Mouse (Mus musculus) liver, embryonic 13.5 days (tissue): ENCODE results near the gene Cdh8. TPM values are rescaled to one million over a fixed set of nuclear protein-coding genes. Genes with fewer than 3 reads are reported as not detected.

ENCODE experiments used
- ATAC-seq: fragments of 200-750 bp; cut with Nextera tagmentation; 2 replicates; pipeline ENCODE4 v1.8.0; 2017; ENCODE audit warnings: low read depth, mild to moderate bottlenecking, moderate number of reproducible peaks, moderate library complexity
- DNase-seq: peaks from one replicate; pipeline ENCODE4 v3.0.0; 2022
- H3K27ac ChIP-seq: fragments of 300-500 bp; sonication (generic); 2 replicates; pipeline ENCODE4 v1.5.1; 2015; ENCODE audit warnings: moderate library complexity, mild to moderate bottlenecking, inconsistent platforms
- H3K27me3 ChIP-seq: fragments of 300-500 bp; sonication (generic); 2 replicates; pipeline ENCODE4 v1.6.1; 2015; ENCODE audit warnings: mild to moderate bottlenecking, inconsistent platforms
- H3K36me3 ChIP-seq: fragments of 300-500 bp; sonication (generic); 2 replicates; pipeline ENCODE4 v1.6.1; 2015; ENCODE audit warnings: mild to moderate bottlenecking, inconsistent platforms
- H3K4me1 ChIP-seq: fragments of 300-500 bp; sonication (generic); replicated peaks from 2 replicates; pipeline ENCODE4 v1.6.1; 2015; ENCODE audit warnings: inconsistent platforms
- H3K4me2 ChIP-seq: fragments of 300-500 bp; sonication (generic); 2 replicates; pipeline ENCODE4 v1.6.1; 2015; ENCODE audit warnings: inconsistent platforms, mild to moderate bottlenecking, moderate library complexity
- H3K4me3 ChIP-seq: fragments of 300-500 bp; sonication (generic); replicated peaks from 2 replicates; pipeline ENCODE4 v1.5.1; 2015; ENCODE audit warnings: mild to moderate bottlenecking, inconsistent platforms
- H3K9ac ChIP-seq: fragments of 300-500 bp; sonication (generic); 2 replicates; pipeline ENCODE4 v1.6.1; 2015; ENCODE audit warnings: mild to moderate bottlenecking, inconsistent platforms
- H3K9me3 ChIP-seq: fragments of 300-500 bp; sonication (generic); replicated peaks from 2 replicates; pipeline ENCODE4 v1.6.1; 2016; ENCODE audit warnings: inconsistent platforms
- WGBS: fragments of 180-500 bp; shearing (Covaris S2); methylation state at CpG from one replicate; pipeline ENCODE4 v1.1.7; 2015; ENCODE audit not compliant: insufficient replicate concordance; 5-methylcytosine and 5-hydroxymethylcytosine counted together
- polyA plus RNA-seq: library from polyadenylated mRNA; unstranded; fragments of >200 nt; fragmentation: Nextera tagmentation; extraction: Ambion mirVana; gene quantifications from 2 replicates; pipeline ENCODE4 v1.2.1, GENCODE M21; 2015

Cdh8 gene
- 0.05 and 0.14 TPM in 2 replicates for polyA plus RNA-seq

- no peak for DNase-seq
- Histone ChIP-seq H3K9me3 (no peaks in the 10 kb centered on the region), H3K4me3 (no peak within 1 kb of the TSS), H3K4me1 (no peaks in the 10 kb centered on the region), H3K27ac (no peak within 1 kb of the TSS), H3K9ac (no peak within 1 kb of the TSS), H3K27me3 (peaks cover 36% of the 10 kb centered on the region), H3K4me2 (peak within 1 kb of the TSS; percentile 19; the same call in 1 of the 2 replicates), H3K36me3 (no peaks in the 10 kb centered on the region)
- ATAC-seq, result no peak
- WGBS, result 2% methylated on average over 58 of the region's 58 CpGs
These were observed at the start of gene Cdh8 for GRCm38 (mm10) chr8:99415966-99416781. Cdh8 (minus strand) TSS chr8:99416471.

GRCm38 (mm10) chr8:99446506-99446905 lies 30.2 kb upstream of the Cdh8 start:
- H3K9me3 ChIP-seq, result no peaks in the 10 kb centered on the region
- WGBS, result 83% methylated on average over 1 of the region's 1 CpGs
- no peak overlapping the region for H3K27ac ChIP-seq
- no peak for DNase-seq
- H3K4me3 ChIP-seq, result no peak overlapping the region
- H3K4me2 ChIP-seq, result no peak overlapping the region
- ATAC-seq, result no peak
- H3K4me1 ChIP-seq, result no peaks in the 10 kb centered on the region
- no peak overlapping the region for H3K9ac ChIP-seq
- H3K36me3 ChIP-seq, result no peaks in the 10 kb centered on the region
- no peaks in the 10 kb centered on the region for H3K27me3 ChIP-seq

GRCm38 (mm10) chr8:99425901-99426300 lies 9.6 kb upstream of the Cdh8 start:
- DNase-seq, result no peak
- Histone ChIP-seq H3K27me3 (no peaks in the 10 kb centered on the region), H3K4me3 (no peak overlapping the region), H3K4me1 (no peaks in the 10 kb centered on the region), H3K9ac (no peak overlapping the region), H3K36me3 (no peaks in the 10 kb centered on the region), H3K9me3 (no peaks in the 10 kb centered on the region), H3K27ac (no peak overlapping the region), H3K4me2 (no peak overlapping the region)
- 45% methylated on average over 4 of the region's 4 CpGs for WGBS
- ATAC-seq, result no peak

- Histone ChIP-seq H3K4me2 (no peak overlapping the region), H3K27ac (no peak overlapping the region), H3K9ac (no peak overlapping the region), H3K4me1 (no peaks in the 10 kb centered on the region), H3K27me3 (peaks cover 7% of the 10 kb centered on the region), H3K36me3 (no peaks in the 10 kb centered on the region), H3K9me3 (no peaks in the 10 kb centered on the region), H3K4me3 (no peak overlapping the region)
- DNase-seq (no peak), ATAC-seq (no peak)
- WGBS, result 37% methylated on average over 7 of the region's 7 CpGs
These were observed 5.2 kb upstream of the Cdh8 start for GRCm38 (mm10) chr8:99421516-99421915.

GRCm38 (mm10) chr8:99419726-99420125 lies 3.5 kb upstream of the Cdh8 start:
- H3K4me1 ChIP-seq, result no peaks in the 10 kb centered on the region
- H3K9me3 ChIP-seq, result no peaks in the 10 kb centered on the region
- no peaks in the 10 kb centered on the region for H3K36me3 ChIP-seq
- ATAC-seq (no peak), DNase-seq (no peak)
- H3K4me3 ChIP-seq, result no peak overlapping the region
- H3K9ac ChIP-seq, result no peak overlapping the region
- H3K4me2 ChIP-seq, result no peak overlapping the region
- 69% methylated on average over 4 of the region's 4 CpGs for WGBS
- H3K27me3 ChIP-seq, result peaks cover 25% of the 10 kb centered on the region
- no peak overlapping the region for H3K27ac ChIP-seq

- H3K27me3 ChIP-seq, result peaks cover 36% of the 10 kb centered on the region
- H3K9me3 ChIP-seq, result no peaks in the 10 kb centered on the region
- no peaks in the 10 kb centered on the region for H3K36me3 ChIP-seq
- no peak overlapping the region for H3K9ac ChIP-seq
- no peaks in the 10 kb centered on the region for H3K4me1 ChIP-seq
- no peak for ATAC-seq
- H3K4me3 ChIP-seq, result no peak overlapping the region
- no peak overlapping the region for H3K27ac ChIP-seq
- WGBS, result 47% methylated on average over 7 of the region's 7 CpGs
- no peak overlapping the region for H3K4me2 ChIP-seq
- DNase-seq, result no peak
These were observed 1.2 kb upstream of the Cdh8 start for GRCm38 (mm10) chr8:99417456-99417855.

GRCm38 (mm10) chr8:99415076-99415965 lies 950 bp downstream of the Cdh8 start:
- Histone ChIP-seq H3K27me3 (peaks cover 36% of the 10 kb centered on the region), H3K4me3 (no peak overlapping the region), H3K4me1 (no peaks in the 10 kb centered on the region), H3K27ac (no peak overlapping the region), H3K4me2 (peak overlapping the region; percentile 19; the same call in 1 of the 2 replicates), H3K9ac (no peak overlapping the region), H3K36me3 (no peaks in the 10 kb centered on the region), H3K9me3 (no peaks in the 10 kb centered on the region)
- ATAC-seq (no peak), DNase-seq (no peak)
- 2% methylated on average over 48 of the region's 48 CpGs for WGBS

- Histone ChIP-seq H3K27me3 (peaks cover 36% of the 10 kb centered on the region), H3K4me1 (no peaks in the 10 kb centered on the region), H3K36me3 (no peaks in the 10 kb centered on the region), H3K9me3 (no peaks in the 10 kb centered on the region), H3K4me2 (no peak overlapping the region), H3K9ac (no peak overlapping the region), H3K27ac (no peak overlapping the region), H3K4me3 (no peak overlapping the region)
- 10% methylated on average over 9 of the region's 9 CpGs for WGBS
- DNase-seq, result no peak
- no peak for ATAC-seq
These were observed 1.8 kb downstream of the Cdh8 start for GRCm38 (mm10) chr8:99414483-99414921.

GRCm38 (mm10) chr8:99413877-99414482 lies 2.3 kb downstream of the Cdh8 start:
- Histone ChIP-seq H3K36me3 (no peaks in the 10 kb centered on the region), H3K9me3 (no peaks in the 10 kb centered on the region), H3K4me1 (no peaks in the 10 kb centered on the region), H3K27ac (no peak overlapping the region), H3K27me3 (peaks cover 36% of the 10 kb centered on the region), H3K9ac (no peak overlapping the region), H3K4me2 (no peak overlapping the region), H3K4me3 (no peak overlapping the region)
- no peak for ATAC-seq
- 39% methylated on average over 10 of the region's 10 CpGs for WGBS
- no peak for DNase-seq

GRCm38 (mm10) chr8:99393908-99394307 lies 22.4 kb downstream of the Cdh8 start:
- WGBS, result 63% methylated on average over 4 of the region's 4 CpGs
- DNase-seq (no peak), ATAC-seq (no peak)
- H3K36me3 ChIP-seq, result no peaks in the 10 kb centered on the region
- no peaks in the 10 kb centered on the region for H3K27me3 ChIP-seq
- no peak overlapping the region for H3K27ac ChIP-seq
- no peak overlapping the region for H3K4me2 ChIP-seq
- no peak overlapping the region for H3K9ac ChIP-seq
- H3K4me1 ChIP-seq, result no peaks in the 10 kb centered on the region
- no peak overlapping the region for H3K4me3 ChIP-seq
- H3K9me3 ChIP-seq, result peaks cover 3% of the 10 kb centered on the region; the same call in 1 of the 2 replicates

GRCm38 (mm10) chr8:99370104-99370503 lies 46.2 kb downstream of the Cdh8 start:
- H3K4me3 ChIP-seq, result no peak overlapping the region
- no peak for DNase-seq
- H3K36me3 ChIP-seq, result no peaks in the 10 kb centered on the region
- no peak overlapping the region for H3K4me2 ChIP-seq
- no peak for ATAC-seq
- H3K9ac ChIP-seq, result no peak overlapping the region
- WGBS, result 71% methylated on average over 5 of the region's 5 CpGs
- H3K9me3 ChIP-seq, result no peaks in the 10 kb centered on the region
- no peaks in the 10 kb centered on the region for H3K27me3 ChIP-seq
- no peak overlapping the region for H3K27ac ChIP-seq
- H3K4me1 ChIP-seq, result no peaks in the 10 kb centered on the region
